In the genomic region with DNA sequence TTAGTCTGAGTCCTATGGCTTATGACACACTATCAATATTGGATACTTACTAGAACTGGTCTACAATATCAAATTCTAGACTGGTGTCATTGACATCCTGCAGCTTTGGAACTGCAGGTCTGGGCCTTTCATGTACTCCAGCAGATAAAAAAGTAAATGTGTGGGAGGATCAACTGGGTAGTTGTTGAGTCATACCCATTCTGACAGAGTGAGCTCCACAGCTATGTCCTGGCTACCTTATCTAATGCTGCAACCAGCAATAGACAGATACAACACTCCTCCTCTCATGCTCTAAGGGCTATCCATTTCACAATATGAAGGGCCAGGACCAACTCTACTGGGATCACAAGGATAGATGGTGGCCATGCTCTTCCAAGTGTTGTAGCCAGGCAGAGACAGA, we compare ENCODE assay signal across 39 mouse cellular contexts. TPM values are rescaled to one million over a fixed set of nuclear protein-coding genes. Genes with fewer than 3 reads are reported as not detected.
"Had no signal": no experiment of that assay in that cellular context is flagged by ENCODE, and none has a peak within 500 bp of the region (broad histone marks: within the 10 kb centered on the region; RNA-seq: fewer than 3 reads in every experiment).

No protein-coding gene starts in this region.

- H3K27ac ChIP-seq: gastrocnemius, adult 2 months; heart, embryonic 10.5 days; hindbrain, embryonic 10.5 days; hindbrain, embryonic 12.5 days; hindbrain, embryonic 15.5 days; hindbrain, postnatal 0 days; intestine, embryonic 15.5 days; layer of hippocampus, adult 2 months; left cerebral cortex, adult 2 months; limb, embryonic 10.5 days; limb, embryonic 12.5 days; liver, embryonic 13.5 days; liver, embryonic 15.5 days had no signal

- H3K27me3 ChIP-seq: heart, embryonic 12.5 days; hindbrain, embryonic 12.5 days; hindbrain, embryonic 15.5 days; intestine, embryonic 15.5 days; limb, embryonic 12.5 days; liver, embryonic 13.5 days; liver, embryonic 15.5 days had no signal

- ATAC-seq: hindbrain, postnatal 0 days; intestine, embryonic 15.5 days; intestine, postnatal 0 days had no signal

- H3K9me3 ChIP-seq: intestine, embryonic 15.5 days; liver, embryonic 13.5 days; liver, embryonic 15.5 days had no signal

- H3K4me3 ChIP-seq: gastrocnemius, adult 2 months; heart, embryonic 10.5 days; heart, embryonic 12.5 days; hindbrain, embryonic 10.5 days; hindbrain, embryonic 12.5 days; hindbrain, embryonic 15.5 days; intestine, embryonic 15.5 days; layer of hippocampus, adult 2 months; left cerebral cortex, adult 2 months; limb, embryonic 10.5 days; limb, embryonic 12.5 days; liver, embryonic 13.5 days; liver, embryonic 15.5 days had no signal

- DNase-seq: gastrocnemius, adult 2 months; gastrocnemius, postnatal 10 days; gastrocnemius, postnatal 25 days; heart, adult 18-20 months; heart, postnatal 10 days; heart, postnatal 4 days; kidney, adult 18-20 months; kidney, adult 8-10 months; kidney, postnatal 10 days; kidney, postnatal 25 days; kidney, postnatal 4 days; liver; liver, embryonic 13.5 days had no signal

- H3K4me1 ChIP-seq: heart, embryonic 10.5 days; heart, embryonic 12.5 days; hindbrain, embryonic 10.5 days; hindbrain, embryonic 12.5 days; hindbrain, embryonic 15.5 days; intestine, embryonic 15.5 days; limb, embryonic 10.5 days; limb, embryonic 12.5 days; liver, embryonic 13.5 days; liver, embryonic 15.5 days had no signal

- H3K36me3 ChIP-seq: heart, embryonic 10.5 days; heart, embryonic 12.5 days; hindbrain, embryonic 10.5 days; hindbrain, embryonic 12.5 days; hindbrain, embryonic 15.5 days; intestine, embryonic 15.5 days; limb, embryonic 10.5 days; limb, embryonic 12.5 days; liver, embryonic 13.5 days; liver, embryonic 15.5 days had no signal

- H3K9ac ChIP-seq: heart, embryonic 12.5 days; hindbrain, embryonic 12.5 days; hindbrain, embryonic 15.5 days; intestine, embryonic 15.5 days; limb, embryonic 12.5 days; liver, embryonic 13.5 days; liver, embryonic 15.5 days had no signal

RNA-seq across cellular contexts. Expression of a gene that starts 38.8 kb away (rescaled TPM):
- total RNA-seq: gastrocnemius, adult 2 months; gastrocnemius, postnatal 10 days; gastrocnemius, postnatal 25 days; gastrocnemius, postnatal 4 days; granulocyte monocyte progenitor cell, adult 5-6 weeks; heart, adult 18-20 months; heart, adult 8-10 months; heart, postnatal 10 days; heart, postnatal 25 days; heart, postnatal 4 days; hindbrain, postnatal 0 days; layer of hippocampus, adult 2 months; layer of hippocampus, postnatal 10 days; layer of hippocampus, postnatal 25 days; left cerebral cortex, adult 2 months; left cerebral cortex, postnatal 36 days had no signal
- polyA plus RNA-seq: heart, embryonic 10.5 days; heart, embryonic 12.5 days; heart, embryonic 14.5 days; heart, embryonic 16.5 days; hindbrain, embryonic 10.5 days; hindbrain, embryonic 12.5 days; hindbrain, embryonic 15.5 days; hindbrain, postnatal 0 days; intestine, embryonic 15.5 days; intestine, postnatal 0 days; kidney, embryonic 14.5 days; kidney, embryonic 16.5 days; limb, embryonic 12.5 days; limb, embryonic 14.5 days; liver, embryonic 11.5 days; liver, embryonic 13.5 days; liver, embryonic 15.5 days had no signal
